Comparison of ENCODE assay signal across 7 mouse cellular contexts in the genomic region with DNA sequence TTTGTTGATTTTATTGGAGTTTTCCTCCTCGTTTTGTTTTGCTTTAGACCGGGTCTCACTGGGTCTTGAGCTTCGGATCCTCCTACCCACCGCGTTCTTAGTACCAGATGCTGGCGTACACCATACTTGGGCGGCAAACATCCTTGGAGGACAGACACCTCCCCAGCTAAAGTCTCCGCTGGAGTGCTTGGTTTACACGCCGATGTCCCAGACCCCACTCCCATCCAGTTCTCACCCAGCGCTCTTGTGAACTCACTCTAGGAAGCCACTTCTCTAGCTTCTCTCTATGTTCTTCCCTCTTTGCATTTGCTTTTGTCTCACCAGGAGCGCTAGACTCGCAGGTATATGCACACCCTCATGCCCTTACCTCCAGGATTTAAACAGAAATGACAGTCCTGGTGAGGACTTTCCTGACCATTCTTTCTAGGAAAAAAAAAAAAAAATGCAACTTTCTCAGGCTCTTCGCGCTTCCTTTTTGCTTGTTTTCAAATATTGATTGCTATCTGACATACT. TPM values are rescaled to one million over a fixed set of nuclear protein-coding genes. Genes with fewer than 3 reads are reported as not detected.
DNase-seq lines count a peak whose midpoint lies in the region; ATAC-seq and TF ChIP-seq lines count a peak whose summit lies in the region.

No protein-coding gene starts in this region.

- TF ChIP-seq CTCF in spleen, adult 2 months (IDR thresholded peaks at IDR 0.05; ENCODE audit: extremely low read depth, insufficient read depth, insufficient read length, insufficient replicate concordance), result no peak
- no peak for TF ChIP-seq CTCF in stomach, postnatal 0 days (IDR thresholded peaks at IDR 0.05; ENCODE audit: low read depth)

- H3K36me3 ChIP-seq in spleen, adult 2 months (ENCODE audit: control insufficient read depth, insufficient read depth, low read length), result peaks cover 13% of the 10 kb centered on the region
- H3K36me3 ChIP-seq in forebrain, embryonic 11.5 days (ENCODE audit: control insufficient read depth, insufficient read depth, low read length), result peaks cover 5% of the 10 kb centered on the region; the same call in 1 of the 2 replicates
- peaks cover 28% of the 10 kb centered on the region for H3K36me3 ChIP-seq in liver, embryonic 12.5 days
- 0 out of 2 replicates have a peak, but pooled peaks cover 2% of the 10 kb centered on the region for H3K36me3 ChIP-seq in stomach, postnatal 0 days (ENCODE audit: control insufficient read depth, insufficient read depth, low read length)

- no peaks in the 10 kb centered on the region; the same call in 1 of the 2 replicates for H3K9me3 ChIP-seq in forebrain, embryonic 11.5 days (ENCODE audit: control insufficient read depth, low read length)
- no peaks in the 10 kb centered on the region for H3K9me3 ChIP-seq in liver, embryonic 12.5 days (replicated peaks)
- H3K9me3 ChIP-seq in stomach, postnatal 0 days (ENCODE audit: control insufficient read depth, low read length), result no peaks in the 10 kb centered on the region

- no peak for TF ChIP-seq EP300 in stomach, postnatal 0 days (optimal IDR thresholded peaks at IDR 0.05)

- H3K4me2 ChIP-seq in forebrain, embryonic 11.5 days (ENCODE audit: low read depth, low read length, severe bottlenecking), result peak overlapping the region; percentile 82
- H3K4me2 ChIP-seq in liver, embryonic 12.5 days, result peak overlapping the region; percentile 87
- peak overlapping the region; percentile 69 for H3K4me2 ChIP-seq in stomach, postnatal 0 days (replicated peaks; ENCODE audit: low read depth)

- DNase-seq in spleen, adult 2 months (ENCODE audit: low read depth in 1 of 2, low spot score in 2 of 2), result peak in 1 of 2 experiments; percentile 8
- no peak for DNase-seq in spleen, adult 12 weeks (ENCODE audit: low spot score)
- DNase-seq in forebrain, embryonic 11.5 days (ENCODE audit: low spot score), result peak; percentile 62
- DNase-seq in stomach, postnatal 0 days (ENCODE audit: low spot score), result no peak
- no peak for DNase-seq in right cerebral cortex, postnatal 25 days
- DNase-seq in thymus, postnatal 0 days (ENCODE audit: low spot score), result no peak

- peak overlapping the region; percentile 56 for H3K27ac ChIP-seq in spleen, adult 2 months (ENCODE audit: insufficient read depth, low read length)
- peak overlapping the region; percentile 92 for H3K27ac ChIP-seq in forebrain, embryonic 11.5 days (ENCODE audit: low read depth, low read length)
- H3K27ac ChIP-seq in liver, embryonic 12.5 days, result peak overlapping the region; percentile 88
- peak overlapping the region; percentile 78 for H3K27ac ChIP-seq in stomach, postnatal 0 days (replicated peaks)

- no peaks in the 10 kb centered on the region for H3K27me3 ChIP-seq in spleen, adult 2 months (ENCODE audit: control insufficient read depth, insufficient read depth, low read length)
- no peaks in the 10 kb centered on the region for H3K27me3 ChIP-seq in forebrain, embryonic 11.5 days (ENCODE audit: control insufficient read depth, insufficient read depth, low read length)
- H3K27me3 ChIP-seq in liver, embryonic 12.5 days (replicated peaks), result 0 out of 2 replicates have a peak, but pooled peaks cover 5% of the 10 kb centered on the region
- H3K27me3 ChIP-seq in stomach, postnatal 0 days (ENCODE audit: control insufficient read depth, insufficient read depth, low read length), result no peaks in the 10 kb centered on the region

- H3K9ac ChIP-seq in forebrain, embryonic 11.5 days (ENCODE audit: low read length), result peak overlapping the region; percentile 100
- peak overlapping the region; percentile 99 for H3K9ac ChIP-seq in liver, embryonic 12.5 days
- H3K9ac ChIP-seq in stomach, postnatal 0 days (ENCODE audit: low read length), result peak overlapping the region; percentile 65

- ATAC-seq in forebrain, embryonic 11.5 days (replicated peaks; ENCODE audit: low FRiP score), result peak; percentile 78
- peak; percentile 78 for ATAC-seq in liver, embryonic 12.5 days
- peak; percentile 73 for ATAC-seq in stomach, postnatal 0 days (ENCODE audit: low FRiP score, low TSS enrichment)

- peaks cover 9% of the 10 kb centered on the region for H3K4me1 ChIP-seq in spleen, adult 2 months (ENCODE audit: control insufficient read depth, insufficient read depth, insufficient read length)
- peaks cover 6% of the 10 kb centered on the region; the same call in 1 of the 2 replicates for H3K4me1 ChIP-seq in forebrain, embryonic 11.5 days (replicated peaks; ENCODE audit: control insufficient read depth, insufficient read depth, low read length)
- peaks cover 33% of the 10 kb centered on the region for H3K4me1 ChIP-seq in liver, embryonic 12.5 days
- peaks cover 9% of the 10 kb centered on the region; the same call in 1 of the 2 replicates for H3K4me1 ChIP-seq in stomach, postnatal 0 days (replicated peaks; ENCODE audit: control insufficient read depth, insufficient read depth)

- WGBS in spleen, adult 2 months, result 4% methylated on average over 15 of the region's 15 CpGs
- WGBS in forebrain, embryonic 11.5 days, result 1% methylated on average over 15 of the region's 15 CpGs
- WGBS in liver, embryonic 12.5 days (ENCODE audit: insufficient replicate concordance), result 3% methylated on average over 15 of the region's 15 CpGs
- 2% methylated on average over 15 of the region's 15 CpGs for WGBS in stomach, postnatal 0 days

- no peak for TF ChIP-seq POLR2A in spleen, adult 2 months (IDR thresholded peaks at IDR 0.05; ENCODE audit: low read depth, low read length)

- H3K4me3 ChIP-seq in spleen, adult 2 months (ENCODE audit: extremely low read depth, insufficient read depth, insufficient read length), result peak overlapping the region; percentile 95
- H3K4me3 ChIP-seq in forebrain, embryonic 11.5 days (ENCODE audit: low read depth, low read length), result peak overlapping the region; percentile 98
- H3K4me3 ChIP-seq in liver, embryonic 12.5 days, result peak overlapping the region; percentile 100
- peak overlapping the region; percentile 99 for H3K4me3 ChIP-seq in stomach, postnatal 0 days (ENCODE audit: low read depth, low read length)

RNA-seq across cellular contexts. Expression of gene Snrpb, which starts 0.4 kb away (rescaled TPM):
- polyA plus RNA-seq in spleen, adult 2 months (2012; rRNA removed), result 255 and 272 TPM in 2 replicates
- 733 and 765 TPM in 2 replicates for polyA plus RNA-seq in forebrain, embryonic 11.5 days (2014; fragmentation: Nextera tagmentation; extraction: Ambion mirVana)
- 436 and 453 TPM in 2 replicates for polyA plus RNA-seq in liver, embryonic 12.5 days (2016; fragmentation: Nextera tagmentation; extraction: Ambion mirVana)
- 306 and 318 TPM in 2 replicates for polyA plus RNA-seq in stomach, postnatal 0 days (2015; fragmentation: Nextera tagmentation; extraction: Ambion mirVana)
- 686 and 699 TPM in 2 replicates for polyA plus RNA-seq in thymus, postnatal 0 days (2015; fragmentation: Nextera tagmentation; extraction: Ambion mirVana)

RNA-seq across cellular contexts. Expression of gene Tmc2, which starts 15.4 kb away (rescaled TPM):
- not detected in 2 replicates for polyA plus RNA-seq in spleen, adult 2 months (2012; rRNA removed)
- 0.05 TPM in 1 of 2 replicates, not detected in the other for polyA plus RNA-seq in forebrain, embryonic 11.5 days (2014; fragmentation: Nextera tagmentation; extraction: Ambion mirVana)
- polyA plus RNA-seq in liver, embryonic 12.5 days (2016; fragmentation: Nextera tagmentation; extraction: Ambion mirVana), result 0.04 TPM in 1 of 2 replicates, not detected in the other
- polyA plus RNA-seq in stomach, postnatal 0 days (2015; fragmentation: Nextera tagmentation; extraction: Ambion mirVana), result 0.02 TPM in 1 of 2 replicates, not detected in the other
- polyA plus RNA-seq in thymus, postnatal 0 days (2015; fragmentation: Nextera tagmentation; extraction: Ambion mirVana), result 0.05 TPM in 1 of 2 replicates, not detected in the other
